Mouse (Mus musculus) stomach, postnatal 0 days (tissue): Measurements from ENCODE around the gene Gdf11.

Source experiments
- CTCF ChIP-seq: IDR thresholded peaks from 2 replicates; pipeline ENCODE4 v1.5.1; 2016; ENCODE audit warnings: antibody characterized with exemption, low read depth, mild to moderate bottlenecking, moderate library complexity
- EP300 ChIP-seq: optimal IDR thresholded peaks from 2 replicates; pipeline ENCODE3; 2016; ENCODE audit warnings: antibody characterized with exemption

DNA sequence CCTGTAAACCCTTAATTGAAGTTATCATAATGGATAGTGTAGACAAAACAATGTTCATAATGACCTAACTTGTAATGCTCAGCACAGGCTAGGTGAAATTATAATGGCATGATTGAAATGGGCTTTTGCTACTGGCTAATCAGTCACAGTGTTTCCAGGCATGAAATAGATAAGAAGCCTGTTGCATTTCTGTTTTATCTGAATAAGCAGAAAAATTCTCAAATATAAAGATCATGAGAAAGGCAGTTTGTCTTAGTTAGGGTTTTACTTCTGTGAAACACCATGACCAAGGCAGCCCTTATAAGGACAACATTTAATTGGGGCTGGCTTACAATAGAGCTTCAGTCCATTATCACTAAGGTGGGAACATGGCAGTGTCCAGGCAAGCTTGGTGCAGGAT lies 50.9 kb downstream of the Gdf11 start:
- TF ChIP-seq CTCF (no peak), EP300 (no peak)
